Mouse (Mus musculus): ENCODE measurements around the gene Eprs.

GRCm38 (mm10) chr1:185431998-185432317, 69.1 kb downstream of the Eprs start:
- TF ChIP-seq CTCF (IDR thresholded peaks at IDR 0.05; ENCODE audit: insufficient read depth, low read depth, low read length) (no peak), POLR2A (IDR thresholded peaks at IDR 0.05; ENCODE audit: insufficient read depth, low read depth, low read length) (no peak)

Measured in olfactory bulb, adult 2 months (tissue).